Mouse (Mus musculus) heart, postnatal 0 days (tissue): ENCODE results near the gene Dock1. TPM values are rescaled to one million over a fixed set of nuclear protein-coding genes. Genes with fewer than 3 reads are reported as not detected.
A peak's percentile ranks its signal among the peaks of the same experiment; 100 is the strongest.

ENCODE experiments used
- ATAC-seq: fragments of 200-750 bp; cut with Nextera tagmentation; 2 replicates; pipeline ENCODE4 v1.8.0; 2017; ENCODE audit warnings: low read depth, moderate number of reproducible peaks, moderate library complexity; ENCODE audit not compliant: insufficient read depth
- DNase-seq: peaks from one replicate; pipeline ENCODE4 v3.0.0-alpha.2; 2016; ENCODE audit warnings: low spot score
- H3K27ac ChIP-seq: fragments of 300-500 bp; sonication (generic); 2 replicates; pipeline ENCODE4 v1.5.1; 2014; ENCODE audit warnings: low read depth, mild to moderate bottlenecking
- H3K27me3 ChIP-seq: fragments of 300-500 bp; sonication (generic); 2 replicates; pipeline ENCODE4 v1.6.1; 2014; ENCODE audit warnings: low read length, mixed read lengths; ENCODE audit not compliant: control insufficient read depth, insufficient read depth
- H3K36me3 ChIP-seq: fragments of 300-500 bp; sonication (generic); replicated peaks from 2 replicates; pipeline ENCODE4 v1.6.1; 2014; ENCODE audit warnings: low read length, mixed read lengths; ENCODE audit not compliant: control insufficient read depth, insufficient read depth
- H3K4me1 ChIP-seq: fragments of 300-500 bp; sonication (generic); 2 replicates; pipeline ENCODE4 v1.6.1; 2014; ENCODE audit warnings: antibody characterized with exemption; ENCODE audit not compliant: control insufficient read depth, insufficient read depth
- H3K4me2 ChIP-seq: fragments of 300-500 bp; sonication (generic); 2 replicates; pipeline ENCODE4 v1.6.1; 2014; ENCODE audit warnings: low read depth, mild to moderate bottlenecking, low read length, moderate library complexity
- H3K4me3 ChIP-seq: fragments of 300-500 bp; sonication (generic); 2 replicates; pipeline ENCODE4 v1.5.1; 2014; ENCODE audit warnings: low read depth, low read length
- H3K9ac ChIP-seq: fragments of 300-500 bp; sonication (generic); replicated peaks from 2 replicates; pipeline ENCODE4 v1.6.1; 2014; ENCODE audit warnings: low read depth, low read length, mixed read lengths
- H3K9me3 ChIP-seq: fragments of 300-500 bp; sonication (generic); replicated peaks from 2 replicates; pipeline ENCODE4 v1.6.1; 2016; ENCODE audit warnings: low read length; ENCODE audit not compliant: control insufficient read depth
- CTCF ChIP-seq: IDR thresholded peaks from 2 replicates; pipeline ENCODE4 v1.5.1; 2016; ENCODE audit warnings: antibody characterized with exemption, control low read depth, low read depth
- EP300 ChIP-seq: IDR thresholded peaks from 2 replicates; pipeline ENCODE4 v1.6.1; 2016; ENCODE audit warnings: antibody characterized with exemption, low read depth
- WGBS: fragments of 180-500 bp; shearing (Covaris S2); extraction: QIAGEN DNeasy Blood & Tissue Kit; methylation state at CpG from one replicate; pipeline ENCODE4 v1.1.7; 2014; 5-methylcytosine and 5-hydroxymethylcytosine counted together
- polyA plus RNA-seq: library from polyadenylated mRNA; unstranded; fragments of >200 nt; fragmentation: Nextera tagmentation; extraction: Ambion mirVana; gene quantifications from 2 replicates; pipeline ENCODE4 v1.2.1, GENCODE M21; 2015
- total RNA-seq: library from RNA; depleted of rRNA; stranded (reverse); fragments of >200 nt; gene quantifications from 2 replicates; pipeline ENCODE4 v1.2.3, GENCODE M21; 2014; ENCODE audit warnings: low replicate concordance

Gene Dock1
- total and polyA plus RNA-seq, 2 experiments from 2014 or later = 9.7 to 15.2 TPM

- TF ChIP-seq CTCF (no peak), EP300 (no peak)
- H3K36me3 ChIP-seq = no peaks in the 10 kb centered on the region
- ATAC-seq (no peak), DNase-seq (no peak)
- H3K4me1 ChIP-seq = peaks cover 7% of the 10 kb centered on the region
- no peak overlapping the region for H3K27ac ChIP-seq
- no peak overlapping the region for H3K9ac ChIP-seq
- no peak overlapping the region for H3K4me3 ChIP-seq
- H3K9me3 ChIP-seq = no peaks in the 10 kb centered on the region
- H3K4me2 ChIP-seq = no peak overlapping the region
- H3K27me3 ChIP-seq = no peaks in the 10 kb centered on the region
These were observed 539.8 kb downstream of the Dock1 start for GRCm38 (mm10) chr7:135210296-135210695.

GRCm38 (mm10) chr7:135210831-135211230 is 540.4 kb downstream of the Dock1 start:
- DNase-seq = no peak
- Histone ChIP-seq H3K9me3 (no peaks in the 10 kb centered on the region), H3K4me2 (no peak overlapping the region), H3K4me3 (no peak overlapping the region), H3K36me3 (no peaks in the 10 kb centered on the region), H3K27me3 (no peaks in the 10 kb centered on the region), H3K27ac (no peak overlapping the region), H3K4me1 (peaks cover 7% of the 10 kb centered on the region), H3K9ac (no peak overlapping the region)
- no peak for ATAC-seq
- no peak for TF ChIP-seq EP300
- TF ChIP-seq CTCF = no peak
- whole genome bisulfite sequencing = 85% methylated on average over 2 of the region's 2 CpGs

GRCm38 (mm10) chr7:135212505-135212904 is 542.1 kb downstream of the Dock1 start:
- no peaks in the 10 kb centered on the region for H3K9me3 ChIP-seq
- DNase-seq (peak; percentile 62), ATAC-seq (peak; percentile 81)
- no peak overlapping the region for H3K4me2 ChIP-seq
- H3K27ac ChIP-seq = no peak overlapping the region
- H3K4me1 ChIP-seq = peaks cover 7% of the 10 kb centered on the region
- no peak overlapping the region for H3K4me3 ChIP-seq
- TF ChIP-seq EP300 (no peak), CTCF (no peak)
- H3K9ac ChIP-seq = no peak overlapping the region
- H3K36me3 ChIP-seq = no peaks in the 10 kb centered on the region
- WGBS = 9% methylated on average over 2 of the region's 2 CpGs
- H3K27me3 ChIP-seq = no peaks in the 10 kb centered on the region

- Histone ChIP-seq H3K4me1 (no peaks in the 10 kb centered on the region), H3K36me3 (no peaks in the 10 kb centered on the region)
- 64% methylated on average over 2 of the region's 2 CpGs for WGBS
These were observed 551.0 kb downstream of the Dock1 start for GRCm38 (mm10) chr7:135221475-135221874.

More at GRCm38 (mm10) chr7:135221475-135221874, 551.0 kb downstream of the Dock1 start:
- no peak overlapping the region for H3K27ac ChIP-seq
- H3K9me3 ChIP-seq = no peaks in the 10 kb centered on the region
- H3K4me2 ChIP-seq = no peak overlapping the region
- ATAC-seq = no peak
- no peak for TF ChIP-seq CTCF
- no peak for TF ChIP-seq EP300
- no peak overlapping the region for H3K4me3 ChIP-seq
- no peaks in the 10 kb centered on the region for H3K27me3 ChIP-seq
- no peak for DNase-seq
- H3K9ac ChIP-seq = no peak overlapping the region
